Mouse (Mus musculus) MEL (cell line): ENCODE measurements around the gene Flrt1. TPM values are rescaled to one million over a fixed set of nuclear protein-coding genes. Genes with fewer than 3 reads are reported as not detected.

Experiments used
- DNase-seq: peaks from one replicate; pipeline ENCODE4 v3.0.0; 2011; ENCODE audit warnings: low read depth, low spot score
- H3K27ac ChIP-seq: 2 replicates; pipeline ENCODE4 v1.5.1; 2012; ENCODE audit warnings: low read depth, mild to moderate bottlenecking, control low read depth, low read length, moderate library complexity; ENCODE audit not compliant: control insufficient read depth
- H3K27me3 ChIP-seq, 2 experiments: fragments of 150-350 bp in 1 of 2; sonication (generic) in 1 of 2; 2 replicates each; pipeline ENCODE4 v1.6.1; 2012; ENCODE audit warnings: low read length in 2 of 2, mild to moderate bottlenecking in 2 of 2, improper control_type of control experiment in 1 of 2, moderate library complexity in 1 of 2; ENCODE audit not compliant: insufficient read depth in 2 of 2, control insufficient read depth in 1 of 2
- H3K36me3 ChIP-seq, 2 experiments: 2 replicates each; pipeline ENCODE4 v1.6.1; 2012 to 2014; ENCODE audit warnings: low read length in 2 of 2, improper control_type of control experiment in 1 of 2, inconsistent platforms in 1 of 2, mild to moderate bottlenecking in 1 of 2; ENCODE audit not compliant: insufficient read depth in 2 of 2, control insufficient read depth in 1 of 2
- H3K4me1 ChIP-seq, 2 experiments: fragments of 150-350 bp in 1 of 2; sonication (generic) in 1 of 2; 2 replicates each; pipeline ENCODE4 v1.6.1; 2012; ENCODE audit warnings: low read length in 2 of 2, improper control_type of control experiment in 1 of 2, mild to moderate bottlenecking in 1 of 2; ENCODE audit not compliant: insufficient read depth in 2 of 2, control insufficient read depth in 1 of 2
- H3K4me3 ChIP-seq, 2 experiments: fragments of 150-350 bp in 1 of 2; sonication (generic) in 1 of 2; 2 replicates each; pipeline ENCODE4 v1.5.1; 2012; ENCODE audit warnings: low read depth in 2 of 2, low read length in 2 of 2, mild to moderate bottlenecking in 2 of 2, moderate library complexity in 2 of 2, control low read depth in 1 of 2, improper control_type of control experiment in 1 of 2; ENCODE audit not compliant: control insufficient read depth in 1 of 2, insufficient read depth in 1 of 2
- H3K79me2 ChIP-seq: 2 replicates; pipeline ENCODE4 v1.6.1; 2012; ENCODE audit warnings: mild to moderate bottlenecking, low read length, moderate library complexity; ENCODE audit not compliant: control insufficient read depth, poor library complexity, insufficient read depth
- H3K9ac ChIP-seq: 2 replicates; pipeline ENCODE4 v1.6.1; 2012; ENCODE audit warnings: low read depth, mild to moderate bottlenecking, control low read depth, low read length, moderate library complexity; ENCODE audit not compliant: control insufficient read depth, poor library complexity, severe bottlenecking
- H3K9me3 ChIP-seq: fragments of 150-350 bp; sonication (generic); replicated peaks from 2 replicates; pipeline ENCODE4 v1.6.1; 2012; ENCODE audit warnings: mild to moderate bottlenecking, low read length, improper control_type of control experiment, moderate library complexity; ENCODE audit not compliant: insufficient read depth
- CHD2 ChIP-seq: IDR thresholded peaks from 2 replicates; pipeline ENCODE4 v1.6.1; 2011; ENCODE audit warnings: low read length, improper control_type of control experiment
- CTCF ChIP-seq, 3 experiments: IDR thresholded peaks in 2 of 3; conservative IDR thresholded peaks in 1 of 3; 2 replicates each; pipeline ENCODE4 v1.5.1; 2011 to 2012; ENCODE audit warnings: low read length in 3 of 3, low read depth in 2 of 3, mild to moderate bottlenecking in 2 of 3, improper control_type of control experiment in 1 of 3, inconsistent platforms in 1 of 3, mixed read lengths in 1 of 3, moderate library complexity in 1 of 3; ENCODE audit not compliant: control insufficient read depth in 1 of 3, insufficient read depth in 1 of 3, poor library complexity in 1 of 3, severe bottlenecking in 1 of 3
- E2F4 ChIP-seq: IDR thresholded peaks from 2 replicates; pipeline ENCODE4 v1.6.1; 2011; ENCODE audit warnings: low read depth, low read length, improper control_type of control experiment, borderline replicate concordance
- ELF1 ChIP-seq: IDR thresholded peaks from 2 replicates; pipeline ENCODE4 v1.6.1; 2014; ENCODE audit warnings: low read depth, mild to moderate bottlenecking, inconsistent platforms, low read length, improper control_type of control experiment, moderate library complexity
- ETS1 ChIP-seq: IDR thresholded peaks from 2 replicates; pipeline ENCODE4 v1.6.1; 2012; ENCODE audit warnings: low read depth, mild to moderate bottlenecking, inconsistent platforms, low read length, improper control_type of control experiment, moderate library complexity
- GABPA ChIP-seq: IDR thresholded peaks from 2 replicates; pipeline ENCODE4 v1.6.1; 2012; ENCODE audit warnings: low read depth, mild to moderate bottlenecking, inconsistent platforms, low read length, improper control_type of control experiment, moderate library complexity
- JUND ChIP-seq: IDR thresholded peaks from 2 replicates; pipeline ENCODE4 v1.6.1; 2011; ENCODE audit warnings: low read depth, mild to moderate bottlenecking, improper control_type of control experiment, low read length
- KAT2A ChIP-seq: conservative IDR thresholded peaks from 2 replicates; pipeline ENCODE4 v1.6.1; 2012; ENCODE audit warnings: low read depth, low read length, improper control_type of control experiment, inconsistent platforms
- MAFK ChIP-seq: IDR thresholded peaks from 2 replicates; pipeline ENCODE4 v1.6.1; 2011; ENCODE audit warnings: low read depth, mild to moderate bottlenecking, low read length, improper control_type of control experiment, borderline replicate concordance
- MAX ChIP-seq: IDR thresholded peaks from 2 replicates; pipeline ENCODE4 v1.6.1; 2011; ENCODE audit warnings: low read length, improper control_type of control experiment
- MXI1 ChIP-seq: IDR thresholded peaks from 2 replicates; pipeline ENCODE4 v1.6.1; 2011; ENCODE audit warnings: mild to moderate bottlenecking, low read depth, low read length, improper control_type of control experiment
- NELFE ChIP-seq: IDR thresholded peaks from 2 replicates; pipeline ENCODE4 v1.6.1; 2011; ENCODE audit warnings: low read depth, low read length, improper control_type of control experiment
- POLR2A ChIP-seq, 2 experiments: IDR thresholded peaks; 2 replicates each; pipeline ENCODE4 v1.6.1; 2011 to 2012; ENCODE audit warnings: low read length in 2 of 2, mild to moderate bottlenecking in 2 of 2, control low read depth in 1 of 2, improper control_type of control experiment in 1 of 2, low read depth in 1 of 2, moderate library complexity in 1 of 2; ENCODE audit not compliant: control insufficient read depth in 1 of 2, insufficient read depth in 1 of 2, poor library complexity in 1 of 2
- POLR2AphosphoS5 ChIP-seq: IDR thresholded peaks from 2 replicates; pipeline ENCODE4 v1.6.1; 2012; ENCODE audit warnings: low read depth, borderline replicate concordance, mild to moderate bottlenecking, inconsistent platforms, low read length, moderate library complexity, mixed read lengths
- RCOR1 ChIP-seq: IDR thresholded peaks from 2 replicates; pipeline ENCODE4 v1.6.1; 2012; ENCODE audit warnings: low read depth, mild to moderate bottlenecking, inconsistent platforms, low read length, improper control_type of control experiment
- SIN3A ChIP-seq: IDR thresholded peaks from 2 replicates; pipeline ENCODE4 v1.6.1; 2012; ENCODE audit warnings: low read length, improper control_type of control experiment, inconsistent platforms
- SMC3 ChIP-seq: IDR thresholded peaks from 2 replicates; pipeline ENCODE4 v1.6.1; 2011; ENCODE audit warnings: low read depth, low read length, improper control_type of control experiment
- TAL1 ChIP-seq: IDR thresholded peaks from 2 replicates; pipeline ENCODE4 v1.6.1; 2012; ENCODE audit warnings: mild to moderate bottlenecking, inconsistent platforms, low read length, moderate library complexity, mixed read lengths
- TBP ChIP-seq: IDR thresholded peaks from 2 replicates; pipeline ENCODE4 v1.8.0; 2011; ENCODE audit warnings: low read depth, low read length, improper control_type of control experiment
- TCF12 ChIP-seq: IDR thresholded peaks from 2 replicates; pipeline ENCODE4 v1.6.1; 2014; ENCODE audit warnings: low read depth, mild to moderate bottlenecking, inconsistent platforms, low read length, improper control_type of control experiment, moderate library complexity
- UBTF ChIP-seq: IDR thresholded peaks from 2 replicates; pipeline ENCODE4 v1.6.1; 2012; ENCODE audit warnings: low read depth, mild to moderate bottlenecking, inconsistent platforms, low read length, improper control_type of control experiment, moderate library complexity, borderline replicate concordance; ENCODE audit not compliant: insufficient read depth
- USF1 ChIP-seq: IDR thresholded peaks from 2 replicates; pipeline ENCODE4 v1.6.1; 2014; ENCODE audit warnings: low read depth, mild to moderate bottlenecking, inconsistent platforms, low read length, improper control_type of control experiment, moderate library complexity
- ZC3H11A ChIP-seq: IDR thresholded peaks from 2 replicates; pipeline ENCODE4 v1.6.1; 2012; ENCODE audit warnings: low read depth, mild to moderate bottlenecking, inconsistent platforms, low read length, improper control_type of control experiment
- ZKSCAN1 ChIP-seq: IDR thresholded peaks from 2 replicates; pipeline ENCODE4 v1.6.1; 2012; ENCODE audit warnings: low read depth, mild to moderate bottlenecking, inconsistent platforms, low read length, improper control_type of control experiment, moderate library complexity
- ZMIZ1 ChIP-seq: IDR thresholded peaks from 2 replicates; pipeline ENCODE4 v1.6.1; 2012; ENCODE audit warnings: low read depth, mild to moderate bottlenecking, inconsistent platforms, low read length, improper control_type of control experiment, moderate library complexity
- ZNF384 ChIP-seq: IDR thresholded peaks from 2 replicates; pipeline ENCODE4 v1.6.1; 2012; ENCODE audit warnings: low read depth, mild to moderate bottlenecking, inconsistent platforms, low read length, improper control_type of control experiment
- polyA plus RNA-seq, 2 experiments: library from polyadenylated mRNA; stranded (reverse) in 1 of 2; unstranded in 1 of 2; fragments of >175 nt in 1 of 2; fragments of >200 nt in 1 of 2; gene quantifications; 2 replicates each; pipeline versions ENCODE4 v1.2.1 to v1.2.4; 2012; ENCODE audit warnings: low replicate concordance in 2 of 2, low read depth in 1 of 2; ENCODE audit not compliant: insufficient read length in 2 of 2, insufficient read depth in 1 of 2, missing spikeins in 1 of 2
- total RNA-seq: library from RNA; depleted of rRNA; stranded (reverse); fragments of 300-350 nt; gene quantifications from 2 replicates; pipeline ENCODE4 v1.2.3, GENCODE M21; 2012

Flrt1 gene
- total and polyA plus RNA-seq, 3 experiments, result not detected

GRCm38 (mm10) chr19:7111309-7111708, 5.8 kb upstream of the Flrt1 start:
- DNase-seq, result no peak
- no peak overlapping the region for H3K9ac ChIP-seq
- H3K4me3 ChIP-seq, result no peak overlapping the region
- H3K36me3 ChIP-seq, result no peaks in the 10 kb centered on the region; a peak in 1 of 4 replicates
- H3K27ac ChIP-seq, result no peak overlapping the region
- no peaks in the 10 kb centered on the region for H3K79me2 ChIP-seq
- H3K9me3 ChIP-seq, result no peaks in the 10 kb centered on the region
- TF ChIP-seq ZC3H11A, result no peak
- TF ChIP-seq POLR2AphosphoS5, result no peak
- TF ChIP-seq ZMIZ1, result no peak
- TF ChIP-seq SMC3, result no peak
- TF ChIP-seq ELF1, result no peak
- no peak for TF ChIP-seq POLR2A (IDR thresholded peaks at IDR 0.05; ENCODE audit: control insufficient read depth in 1 of 2, insufficient read depth in 1 of 2, low read depth in 1 of 2, low read length in 2 of 2, poor library complexity in 1 of 2)
- no peak for TF ChIP-seq ETS1
- no peak for TF ChIP-seq USF1
- no peak for TF ChIP-seq ZKSCAN1
- no peak for TF ChIP-seq CHD2
- no peak for TF ChIP-seq KAT2A
- TF ChIP-seq JUND, result no peak
- no peak for TF ChIP-seq SIN3A
- TF ChIP-seq ZNF384, result no peak
- TF ChIP-seq, all 39 proteins: peak for 0
- peaks cover 4 to 5% of the 10 kb centered on the region in 2 experiments for H3K4me1 ChIP-seq
- H3K27me3 ChIP-seq, result no peaks in the 10 kb centered on the region

GRCm38 (mm10) chr19:7110875-7111274, 5.3 kb upstream of the Flrt1 start:
- TF ChIP-seq SMC3, result no peak
- TF ChIP-seq RCOR1, result no peak
- TF ChIP-seq UBTF, result no peak
- Histone ChIP-seq H3K36me3 (no peaks in the 10 kb centered on the region), H3K4me3 (no peak overlapping the region), H3K27ac (no peak overlapping the region), H3K4me1 (peaks cover 0 to 3% of the 10 kb centered on the region in 2 experiments; a peak in 2 of 4 replicates), H3K79me2 (no peaks in the 10 kb centered on the region), H3K9ac (no peak overlapping the region), H3K9me3 (no peaks in the 10 kb centered on the region), H3K27me3 (no peaks in the 10 kb centered on the region)
- DNase-seq, result no peak

DNA sequence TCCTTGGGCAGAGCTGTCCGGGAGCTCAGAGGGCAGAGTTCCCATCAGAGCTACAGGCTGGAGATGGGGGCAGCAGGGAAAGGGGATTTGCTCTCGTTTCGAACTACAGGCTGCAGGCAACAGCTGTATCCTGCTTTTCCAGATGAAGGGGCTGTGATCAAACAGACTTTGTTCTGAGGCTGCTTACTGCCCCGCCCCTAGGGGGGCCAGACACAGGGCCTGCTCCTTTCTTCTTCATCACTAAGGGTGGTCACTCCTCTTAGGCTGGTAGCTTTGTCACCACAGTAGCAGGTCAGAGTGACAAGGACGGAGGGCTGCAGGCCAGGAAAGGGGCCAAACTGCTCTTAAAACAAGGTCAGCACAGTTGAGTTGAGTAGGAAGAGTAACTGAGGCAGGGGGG, 4.6 kb upstream of the Flrt1 start:
- no peaks in the 10 kb centered on the region for H3K27me3 ChIP-seq
- TF ChIP-seq JUND (no peak), MXI1 (no peak), ZNF384 (no peak), TAL1 (no peak), POLR2AphosphoS5 (no peak), MAFK (no peak), UBTF (no peak), ZMIZ1 (no peak), TBP (no peak), TCF12 (no peak), CTCF (IDR thresholded peaks at IDR 0.05 in 2 of 3, conservative IDR thresholded peaks at IDR 0.05 in 1 of 3; ENCODE audit: control insufficient read depth in 1 of 3, insufficient read depth in 1 of 3, low read depth in 2 of 3, low read length in 3 of 3, poor library complexity in 1 of 3, severe bottlenecking in 1 of 3) (no peak), GABPA (no peak), MAX (no peak), E2F4 (no peak), POLR2A (IDR thresholded peaks at IDR 0.05; ENCODE audit: control insufficient read depth in 1 of 2, insufficient read depth in 1 of 2, low read depth in 1 of 2, low read length in 2 of 2, poor library complexity in 1 of 2) (no peak), NELFE (no peak), CHD2 (no peak), SMC3 (no peak)

More for the DNA sequence above, 4.6 kb upstream of the Flrt1 start:
- H3K9ac ChIP-seq, result no peak overlapping the region
- no peaks in the 10 kb centered on the region for H3K36me3 ChIP-seq
- no peak overlapping the region for H3K27ac ChIP-seq
- H3K4me1 ChIP-seq, result peaks cover 0 to 3% of the 10 kb centered on the region in 2 experiments; a peak in 2 of 4 replicates
- no peak overlapping the region for H3K4me3 ChIP-seq
- no peaks in the 10 kb centered on the region for H3K79me2 ChIP-seq
- DNase-seq, result no peak
- H3K9me3 ChIP-seq, result no peaks in the 10 kb centered on the region
